Mouse (Mus musculus) activated CD4-positive, CD25-positive, alpha-beta regulatory T cell, adult 9 weeks (primary cell): ENCODE measurements around the gene Psmb8. TPM values are rescaled to one million over a fixed set of nuclear protein-coding genes. Genes with fewer than 3 reads are reported as not detected.

ENCODE experiments used
- polyA plus RNA-seq: library from polyadenylated mRNA; unstranded; fragments of 100-300 nt; shearing (Covaris generic); gene quantifications from one replicate; pipeline ENCODE4 v1.2.1, GENCODE M21; 2017

Psmb8 gene
- 1,545 TPM for polyA plus RNA-seq

DNA sequence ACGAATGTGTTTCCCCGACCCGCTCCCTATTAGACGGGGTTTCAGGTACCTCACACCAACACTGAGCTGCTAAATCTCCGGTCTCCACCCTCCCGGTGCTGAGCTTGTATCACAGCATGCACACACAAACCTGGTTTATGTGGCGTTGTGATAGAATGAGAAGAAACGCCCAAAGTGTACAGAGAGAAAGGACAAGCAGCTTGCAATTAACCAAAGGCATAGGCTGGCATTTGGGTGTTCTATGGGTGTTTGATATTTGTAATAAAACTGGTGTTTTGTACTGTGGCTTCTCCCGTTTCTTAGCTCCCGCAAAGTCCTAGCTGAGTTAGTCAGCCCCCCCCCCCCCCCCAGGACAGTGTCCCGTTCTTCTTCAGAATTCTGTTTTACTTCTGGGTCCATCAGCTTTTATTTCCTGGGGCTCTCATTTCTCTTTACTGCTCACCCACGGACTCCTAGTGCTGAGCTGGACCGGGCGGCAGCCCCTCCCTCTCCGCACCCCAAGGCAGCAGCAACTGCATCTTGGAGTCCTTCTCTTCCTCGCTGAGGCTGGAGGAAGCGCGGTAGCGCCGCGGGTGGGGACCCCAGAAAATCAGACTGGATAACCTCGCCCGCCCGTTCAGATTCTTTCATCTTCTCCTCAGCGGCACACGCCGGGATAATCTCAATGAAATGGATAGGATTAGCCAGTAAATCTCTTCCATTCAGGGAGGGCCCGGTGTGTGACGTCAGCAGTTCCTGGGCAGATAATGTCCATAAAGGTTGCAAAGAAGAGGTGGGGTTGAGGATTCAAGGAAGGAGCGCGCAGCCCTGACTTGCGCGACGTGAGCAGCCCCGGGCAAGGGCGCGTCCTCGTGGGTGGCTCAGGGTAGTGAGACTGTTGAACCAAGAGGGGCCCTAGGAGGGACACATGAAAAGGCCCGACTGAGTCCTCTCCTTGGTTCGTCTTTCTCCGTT lies at the start of gene Psmb8:
Gene Psmb8, plus strand, starts transcription at position 781 of the 954 bp plus-strand sequence.

DNA sequence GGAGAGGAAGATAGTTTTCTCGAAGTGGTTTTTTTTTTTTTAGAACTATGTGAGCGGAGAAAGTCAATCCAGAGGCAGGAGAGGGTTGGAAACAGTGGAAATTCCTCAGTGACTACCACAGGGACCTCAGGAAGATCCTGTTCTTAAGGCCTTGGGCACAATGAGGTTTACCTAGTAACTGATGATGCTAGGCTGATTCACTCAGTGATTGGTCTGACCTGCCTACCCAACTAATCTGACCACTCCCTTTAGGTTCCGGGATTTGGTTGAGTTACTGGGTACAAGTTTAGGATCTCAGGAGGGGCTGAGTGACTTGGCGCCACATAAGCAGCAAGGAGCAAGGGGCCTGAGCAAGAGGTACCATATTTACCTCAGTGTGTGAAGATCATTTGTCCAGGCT lies 44.6 kb upstream of the Psmb8 start, which contains the start of gene H2-DMb1:
Gene H2-DMb1, plus strand, starts transcription at position 150 of the 400 bp plus-strand sequence.

DNA sequence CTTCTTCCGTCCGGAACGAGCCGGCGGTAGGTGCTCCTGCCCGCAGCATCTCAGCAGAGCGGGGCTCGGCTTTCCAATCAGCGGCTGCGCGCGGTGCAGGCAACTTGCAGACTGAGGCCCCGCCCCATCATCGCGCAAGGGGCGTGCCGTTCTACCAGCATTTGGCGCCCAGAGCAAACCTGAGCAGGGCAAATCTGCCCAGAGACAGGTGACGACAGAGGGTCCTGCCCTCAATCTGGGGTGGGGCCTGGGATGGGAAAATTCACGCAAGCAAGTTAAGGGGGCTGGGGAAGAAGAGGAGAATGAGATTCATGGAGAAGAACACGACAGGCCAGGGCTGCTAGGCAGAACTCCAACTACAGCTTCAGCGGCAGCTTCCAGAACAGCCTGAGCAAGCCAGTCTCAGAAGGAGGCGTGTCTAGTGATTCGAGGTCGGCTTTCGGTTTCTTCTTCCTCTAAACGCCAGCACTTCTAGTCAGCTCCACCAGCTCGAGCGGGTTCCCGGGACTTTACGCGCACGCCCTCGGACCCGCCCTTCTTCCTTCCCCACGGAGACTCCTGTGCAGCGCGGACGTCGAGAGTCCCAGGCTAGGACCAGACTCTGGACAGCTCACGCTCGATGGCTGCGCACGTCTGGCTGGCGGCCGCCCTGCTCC lies 10.1 kb upstream of the Psmb8 start, which contains the start of the genes Tap1 and Psmb9:
Gene Tap1, plus strand, starts transcription at position 293 of the 656 bp plus-strand sequence.
Gene Psmb9, minus strand, starts transcription at position 504 of the 656 bp plus-strand sequence.

DNA sequence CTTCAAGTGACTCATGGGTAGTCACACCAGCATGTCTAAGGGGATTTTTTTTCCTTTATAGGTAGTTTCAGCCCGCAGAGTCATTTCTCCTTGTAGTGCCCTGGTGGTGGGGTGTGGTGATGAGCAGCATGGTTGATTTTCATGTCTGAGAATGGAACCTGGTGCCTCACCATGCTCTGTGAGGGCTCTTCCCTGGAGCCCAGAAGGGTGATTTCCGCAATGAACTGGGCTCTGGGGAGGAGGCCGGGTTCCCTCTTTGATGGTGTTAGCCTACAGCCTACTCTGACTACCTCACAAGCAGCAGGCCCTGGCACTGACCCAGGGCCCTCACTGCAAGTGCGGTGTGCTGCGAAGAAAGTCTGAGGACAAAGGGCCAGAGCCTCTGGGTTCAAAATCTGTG lies 5.9 kb downstream of the Psmb8 start, which contains the start of gene Tap2:
Gene Tap2, plus strand, starts transcription at position 84 of the 400 bp plus-strand sequence.

DNA sequence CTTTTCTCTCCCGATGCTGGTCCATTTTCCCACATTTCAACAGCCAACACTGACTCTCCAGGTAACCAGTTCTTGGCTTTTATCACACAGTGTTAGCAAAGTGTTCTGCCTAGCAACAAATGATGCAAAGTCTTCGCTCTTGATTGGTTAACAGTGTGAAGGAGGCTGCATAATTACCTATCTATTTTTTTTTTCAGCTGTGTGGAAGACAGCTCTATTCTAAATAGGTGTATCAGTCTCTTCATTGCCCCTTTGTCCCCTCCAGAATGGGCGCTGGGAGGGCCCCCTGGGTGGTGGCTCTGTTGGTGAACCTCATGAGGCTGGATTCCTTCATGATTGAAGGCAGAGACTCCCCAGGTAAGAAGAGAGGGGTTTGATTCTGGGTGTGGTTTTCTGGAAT lies 41.2 kb downstream of the Psmb8 start, which contains the start of gene H2-Ob:
Gene H2-Ob, plus strand, starts transcription at position 198 of the 400 bp plus-strand sequence.

Other genes with a start within 250 kb of the Psmb8 start
- gene B3galt4, start 246.2 kb upstream of the Psmb8 start, polyA plus RNA-seq, result 30.8 TPM
- gene Vps52, start 241.9 kb upstream of the Psmb8 start, polyA plus RNA-seq, result 89.2 TPM
- 2,816 TPM for gene Rps18, start 241.7 kb upstream of the Psmb8 start, polyA plus RNA-seq
- 13,533 TPM for gene H2-K1, start 197.4 kb upstream of the Psmb8 start, polyA plus RNA-seq
- gene Ring1, start 173.0 kb upstream of the Psmb8 start, polyA plus RNA-seq, result 21.4 TPM
- gene H2-Ke6, start 169.7 kb upstream of the Psmb8 start, polyA plus RNA-seq, result 41.5 TPM
- gene Slc39a7, start 166.0 kb upstream of the Psmb8 start, polyA plus RNA-seq, result 132 TPM
- 22.6 TPM for gene Rxrb, start 165.9 kb upstream of the Psmb8 start, polyA plus RNA-seq
- gene Col11a2, start 158.3 kb upstream of the Psmb8 start, polyA plus RNA-seq, result 3.3 TPM
- 34.3 TPM for gene H2-Oa, start 105.4 kb upstream of the Psmb8 start, polyA plus RNA-seq
- gene H2-DMa, start 78.2 kb upstream of the Psmb8 start, polyA plus RNA-seq, result 108 TPM
- 142 TPM for gene Brd2, start 75.1 kb upstream of the Psmb8 start, polyA plus RNA-seq
- 5.1 TPM for gene H2-DMb2, start 54.4 kb upstream of the Psmb8 start, polyA plus RNA-seq
- 4.3 TPM for gene H2-DMb1, start 44.6 kb upstream of the Psmb8 start, polyA plus RNA-seq
- gene Tap1, start 10.2 kb upstream of the Psmb8 start, polyA plus RNA-seq, result 516 TPM
- gene Psmb9, start 10.0 kb upstream of the Psmb8 start, polyA plus RNA-seq, result 713 TPM
- gene Tap2, start 5.8 kb downstream of the Psmb8 start, polyA plus RNA-seq, result 455 TPM
- gene H2-Ob, start 41.2 kb downstream of the Psmb8 start, polyA plus RNA-seq, result 78.8 TPM
- 31.4 TPM for gene H2-Ab1, start 60.0 kb downstream of the Psmb8 start, polyA plus RNA-seq
- gene H2-Aa, start 90.1 kb downstream of the Psmb8 start, polyA plus RNA-seq, result 20.8 TPM
- gene H2-Eb1, start 108.1 kb downstream of the Psmb8 start, polyA plus RNA-seq, result 18.7 TPM
- gene H2-Eb2, start 127.9 kb downstream of the Psmb8 start, polyA plus RNA-seq, result 0.11 TPM
- gene Btnl2, start 157.1 kb downstream of the Psmb8 start, polyA plus RNA-seq, result 0.39 TPM
- gene Btnl1, start 179.4 kb downstream of the Psmb8 start, polyA plus RNA-seq, result not detected
- 0.27 TPM for gene BC051142, start 201.1 kb downstream of the Psmb8 start, polyA plus RNA-seq